Mouse (Mus musculus): ENCODE data around the gene Iqcc.

Gene Iqcc

GRCm38 (mm10) chr4:129578466-129578865 is 40.4 kb downstream of the Iqcc start, which contains the start of gene Fam167b:
Gene Fam167b, minus strand, starts transcription at chr4:129578549.
- DNase-seq (ENCODE audit: low spot score): no peak

GRCm38 (mm10) chr4:129577688-129578087 is 41.2 kb downstream of the Iqcc start:
- no peak for DNase-seq (ENCODE audit: low spot score)

GRCm38 (mm10) chr4:129576863-129577491 is 41.9 kb downstream of the Iqcc start:
- DNase-seq (ENCODE audit: low spot score): no peak

GRCm38 (mm10) chr4:129575171-129575844 is 43.6 kb downstream of the Iqcc start:
- DNase-seq (ENCODE audit: low spot score): no peak

GRCm38 (mm10) chr4:129573430-129573829 is 45.5 kb downstream of the Iqcc start, which contains the start of gene Lck:
Gene Lck, minus strand, starts transcription at chr4:129573641.
- no peak for DNase-seq (ENCODE audit: low spot score)

DNA sequence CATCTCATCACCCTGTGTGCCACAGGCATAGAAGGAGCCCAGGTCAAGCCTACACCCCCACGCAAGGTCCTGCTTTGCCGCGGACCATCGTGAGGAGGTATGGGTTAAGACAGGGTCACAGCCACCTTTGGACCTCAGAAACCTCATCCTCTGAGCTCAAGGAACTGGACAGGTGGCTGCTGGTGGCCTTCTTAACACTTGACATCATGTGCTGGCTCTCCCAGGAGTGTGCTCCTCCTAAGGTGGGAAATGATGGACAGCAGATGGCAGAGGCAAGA is 45.9 kb downstream of the Iqcc start:
- no peak for DNase-seq (ENCODE audit: low spot score)

- DNase-seq (ENCODE audit: low spot score): no peak
Measured at GRCm38 (mm10) chr4:129572236-129573092, 46.4 kb downstream of the Iqcc start.

DNA sequence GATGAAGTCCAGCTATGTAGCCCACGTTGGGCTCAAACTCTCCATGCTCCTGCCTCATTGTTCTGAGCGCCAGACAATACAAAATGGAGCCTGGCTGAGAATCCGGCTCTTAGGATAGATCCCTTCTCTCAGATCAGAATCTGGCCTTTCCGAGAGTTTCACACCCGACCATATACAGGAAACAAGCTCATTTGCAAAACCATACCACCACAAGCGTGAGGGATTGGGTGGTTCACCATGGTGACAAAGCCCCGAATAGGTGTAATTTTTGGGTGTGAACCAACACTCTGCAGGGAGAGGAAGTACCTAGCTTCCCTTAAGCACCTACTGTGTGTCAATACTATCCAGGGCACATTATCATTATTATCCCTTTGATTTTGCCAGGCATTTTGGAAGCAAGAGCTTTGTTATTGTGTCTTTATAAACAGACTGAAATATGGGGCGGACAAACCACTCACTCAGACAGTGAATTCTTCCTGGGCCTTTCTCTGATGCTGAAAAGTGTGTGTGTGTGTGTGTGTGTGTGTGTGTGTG is 47.3 kb downstream of the Iqcc start:
- DNase-seq (ENCODE audit: low spot score): no peak

GRCm38 (mm10) chr4:129570028-129570427 is 48.9 kb downstream of the Iqcc start:
- DNase-seq (ENCODE audit: low spot score): no peak

DNA sequence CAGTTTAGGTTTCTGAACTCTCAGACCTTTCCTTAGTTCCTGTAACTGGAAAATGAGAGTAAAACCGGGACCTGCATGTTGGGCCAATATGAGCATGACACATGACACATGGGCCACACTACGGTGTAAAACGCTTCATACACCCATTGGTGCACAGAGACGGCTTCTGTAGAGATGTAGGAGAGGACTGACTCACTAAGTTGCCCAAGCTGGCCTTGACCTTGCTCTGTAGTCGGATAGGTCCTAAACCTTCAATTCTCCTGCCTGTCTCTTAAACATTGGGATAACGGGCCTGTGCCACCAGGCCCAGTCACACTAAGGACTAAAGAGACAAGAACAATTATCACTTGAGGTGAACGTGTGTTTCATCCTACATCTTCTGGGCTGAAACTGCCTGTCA is 50.5 kb downstream of the Iqcc start:
- DNase-seq (ENCODE audit: low spot score): no peak

DNA sequence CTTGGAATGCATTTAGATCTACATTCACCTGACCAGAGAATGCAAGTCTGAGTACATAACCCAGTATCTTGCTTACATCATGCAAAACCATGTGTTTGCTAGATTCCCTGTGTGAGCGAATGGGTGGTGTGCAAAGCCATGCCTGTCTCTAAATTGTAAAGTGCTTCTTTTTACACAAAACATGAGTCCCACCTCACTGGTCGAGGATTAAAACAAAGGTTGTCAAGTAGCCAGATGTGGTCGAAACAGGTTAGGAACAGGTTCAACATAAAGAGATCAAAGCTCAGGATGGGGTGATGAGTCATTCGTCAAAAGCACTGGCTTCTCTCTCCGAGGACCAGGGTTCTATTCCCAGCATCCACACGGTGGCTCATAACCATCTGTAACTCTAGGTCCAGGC is 53.8 kb downstream of the Iqcc start:
- no peak for DNase-seq (ENCODE audit: low spot score)
